In the genomic region with DNA sequence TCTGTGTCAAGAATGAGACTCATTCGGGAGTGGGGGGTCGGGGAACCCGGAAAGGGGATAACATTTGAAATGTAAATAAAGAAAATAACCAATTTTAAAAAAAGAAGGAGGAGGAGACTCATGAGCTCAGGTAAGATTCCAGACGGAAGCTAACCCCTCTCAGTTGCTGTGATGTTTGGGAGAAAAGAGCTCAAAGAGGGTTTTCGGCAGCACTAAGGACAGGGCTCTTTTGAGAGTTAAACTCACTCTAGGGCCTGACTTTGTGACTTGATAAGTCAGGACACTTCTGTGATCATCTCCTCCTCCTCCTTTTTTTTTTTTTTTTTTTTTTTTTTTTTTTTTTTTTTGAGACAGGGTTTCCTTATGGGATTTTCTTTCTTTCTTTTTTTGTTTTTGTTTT, we compare ENCODE assay signal across 7 mouse cellular contexts. TPM values are rescaled to one million over a fixed set of nuclear protein-coding genes. Genes with fewer than 3 reads are reported as not detected.
A peak's percentile ranks its signal among the peaks of the same experiment; 100 is the strongest.
DNase-seq lines count a peak whose midpoint lies in the region; ATAC-seq lines count a peak whose summit lies in the region.

No protein-coding gene starts in this region.

- H3K27ac ChIP-seq in neural tube, embryonic 11.5 days (ENCODE audit: low read depth, low read length), result no peak overlapping the region
- peak overlapping the region; percentile 98 for H3K27ac ChIP-seq in forebrain, embryonic 10.5 days
- peak overlapping the region; percentile 98 for H3K27ac ChIP-seq in limb, embryonic 15.5 days

- no peak for DNase-seq in neural tube, embryonic 11.5 days (ENCODE audit: low spot score)
- no peak for DNase-seq in neural tube, embryonic 10.5 days (ENCODE audit: extremely low spot score, low spot score)
- no peak for DNase-seq in forebrain, embryonic 10.5 days (ENCODE audit: extremely low spot score, low spot score)
- DNase-seq in urinary bladder, postnatal 10 days (ENCODE audit: low spot score), result no peak
- no peak for DNase-seq in right cerebral cortex, postnatal 10 days (ENCODE audit: low spot score in 2 of 2)
- no peak for DNase-seq in MN1 (ENCODE audit: low spot score)

- H3K4me2 ChIP-seq in neural tube, embryonic 11.5 days (ENCODE audit: low read depth), result peak overlapping the region; percentile 38
- H3K4me2 ChIP-seq in limb, embryonic 15.5 days, result peak overlapping the region; percentile 46

- H3K4me1 ChIP-seq in neural tube, embryonic 11.5 days (ENCODE audit: control insufficient read depth, insufficient read depth, low read length), result no peaks in the 10 kb centered on the region
- H3K4me1 ChIP-seq in forebrain, embryonic 10.5 days, result peaks cover 21% of the 10 kb centered on the region
- H3K4me1 ChIP-seq in limb, embryonic 15.5 days, result peaks cover 3% of the 10 kb centered on the region; the same call in 1 of the 2 replicates

- H3K36me3 ChIP-seq in neural tube, embryonic 11.5 days (ENCODE audit: control insufficient read depth, insufficient read depth, low read length), result peaks cover 6% of the 10 kb centered on the region; the same call in 1 of the 2 replicates
- peaks cover 39% of the 10 kb centered on the region for H3K36me3 ChIP-seq in forebrain, embryonic 10.5 days (replicated peaks)
- peaks cover 33% of the 10 kb centered on the region for H3K36me3 ChIP-seq in limb, embryonic 15.5 days

- H3K9me3 ChIP-seq in neural tube, embryonic 11.5 days (ENCODE audit: control insufficient read depth, low read length), result no peaks in the 10 kb centered on the region
- peaks cover 22% of the 10 kb centered on the region for H3K9me3 ChIP-seq in forebrain, embryonic 10.5 days
- H3K9me3 ChIP-seq in limb, embryonic 15.5 days, result 0 out of 2 replicates have a peak, but pooled peaks cover 7% of the 10 kb centered on the region

- ATAC-seq in neural tube, embryonic 11.5 days (ENCODE audit: insufficient read depth, low FRiP score, low TSS enrichment), result no peak
- ATAC-seq in limb, embryonic 15.5 days (ENCODE audit: insufficient number of reproducible peaks, low FRiP score, low TSS enrichment, low read depth), result no peak

- peak overlapping the region; percentile 58 for H3K9ac ChIP-seq in neural tube, embryonic 11.5 days (ENCODE audit: low read length)
- peak overlapping the region; percentile 71; the same call in 1 of the 2 replicates for H3K9ac ChIP-seq in limb, embryonic 15.5 days

- WGBS in neural tube, embryonic 11.5 days, result 46% methylated on average over 5 of the region's 5 CpGs
- WGBS in forebrain, embryonic 10.5 days, result 45% methylated on average over 5 of the region's 5 CpGs
- 27% methylated on average over 5 of the region's 5 CpGs for WGBS in limb, embryonic 15.5 days

- H3K4me3 ChIP-seq in neural tube, embryonic 11.5 days (ENCODE audit: low read depth, low read length), result peak overlapping the region; percentile 43
- H3K4me3 ChIP-seq in forebrain, embryonic 10.5 days, result peak overlapping the region; percentile 76
- H3K4me3 ChIP-seq in limb, embryonic 15.5 days, result peak overlapping the region; percentile 70

- H3K27me3 ChIP-seq in neural tube, embryonic 11.5 days (ENCODE audit: control insufficient read depth, insufficient read depth, low read length), result no peaks in the 10 kb centered on the region
- H3K27me3 ChIP-seq in forebrain, embryonic 10.5 days (ENCODE audit: poor library complexity, severe bottlenecking), result no peaks in the 10 kb centered on the region
- no peaks in the 10 kb centered on the region for H3K27me3 ChIP-seq in limb, embryonic 15.5 days

RNA-seq across cellular contexts. Expression of gene Zfp784, which starts 0.7 kb away (rescaled TPM):
- polyA plus RNA-seq in neural tube, embryonic 11.5 days (2014; fragmentation: Nextera tagmentation; extraction: Ambion mirVana), result 2.7 and 3.2 TPM in 2 replicates
- polyA plus RNA-seq in forebrain, embryonic 10.5 days (2016; fragmentation: Nextera tagmentation; extraction: Ambion mirVana), result 3.0 and 3.8 TPM in 2 replicates
- 5.9 and 7.1 TPM in 2 replicates for polyA plus RNA-seq in limb, embryonic 15.5 days (2015; fragmentation: Nextera tagmentation; extraction: Ambion mirVana)

RNA-seq across cellular contexts. Expression of gene 4632433K11Rik, which starts 5.0 kb away (rescaled TPM):
- polyA plus RNA-seq in neural tube, embryonic 11.5 days (2014; fragmentation: Nextera tagmentation; extraction: Ambion mirVana), result 0.50 TPM in 1 of 2 replicates, not detected in the other
- polyA plus RNA-seq in forebrain, embryonic 10.5 days (2016; fragmentation: Nextera tagmentation; extraction: Ambion mirVana), result not detected in 2 replicates
- not detected in 2 replicates for polyA plus RNA-seq in limb, embryonic 15.5 days (2015; fragmentation: Nextera tagmentation; extraction: Ambion mirVana)

RNA-seq across cellular contexts. Expression of gene Zfp580, which starts 12.4 kb away (rescaled TPM):
- 42.3 and 48.9 TPM in 2 replicates for polyA plus RNA-seq in neural tube, embryonic 11.5 days (2014; fragmentation: Nextera tagmentation; extraction: Ambion mirVana)
- 38.0 and 38.8 TPM in 2 replicates for polyA plus RNA-seq in forebrain, embryonic 10.5 days (2016; fragmentation: Nextera tagmentation; extraction: Ambion mirVana)
- polyA plus RNA-seq in limb, embryonic 15.5 days (2015; fragmentation: Nextera tagmentation; extraction: Ambion mirVana), result 32.0 and 33.8 TPM in 2 replicates

RNA-seq across cellular contexts. Expression of gene Ccdc106, which starts 18.6 kb away (rescaled TPM):
- 6.4 and 8.3 TPM in 2 replicates for polyA plus RNA-seq in neural tube, embryonic 11.5 days (2014; fragmentation: Nextera tagmentation; extraction: Ambion mirVana)
- 4.7 and 6.6 TPM in 2 replicates for polyA plus RNA-seq in forebrain, embryonic 10.5 days (2016; fragmentation: Nextera tagmentation; extraction: Ambion mirVana)
- 31.0 and 37.3 TPM in 2 replicates for polyA plus RNA-seq in limb, embryonic 15.5 days (2015; fragmentation: Nextera tagmentation; extraction: Ambion mirVana)

RNA-seq across cellular contexts. Expression of gene Zfp865, which starts 18.8 kb away (rescaled TPM):
- polyA plus RNA-seq in neural tube, embryonic 11.5 days (2014; fragmentation: Nextera tagmentation; extraction: Ambion mirVana), result 5.5 and 5.6 TPM in 2 replicates
- 5.1 and 5.7 TPM in 2 replicates for polyA plus RNA-seq in forebrain, embryonic 10.5 days (2016; fragmentation: Nextera tagmentation; extraction: Ambion mirVana)
- polyA plus RNA-seq in limb, embryonic 15.5 days (2015; fragmentation: Nextera tagmentation; extraction: Ambion mirVana), result 4.9 and 6.3 TPM in 2 replicates
